Mouse (Mus musculus) kidney, adult 9 months (tissue): ENCODE data around the gene Ttc13.
A peak's percentile ranks its signal among the peaks of the same experiment; 100 is the strongest.

Experiments used
- DNase-seq: peaks from one replicate; pipeline ENCODE4 v3.0.0; 2022

Gene Ttc13

DNA sequence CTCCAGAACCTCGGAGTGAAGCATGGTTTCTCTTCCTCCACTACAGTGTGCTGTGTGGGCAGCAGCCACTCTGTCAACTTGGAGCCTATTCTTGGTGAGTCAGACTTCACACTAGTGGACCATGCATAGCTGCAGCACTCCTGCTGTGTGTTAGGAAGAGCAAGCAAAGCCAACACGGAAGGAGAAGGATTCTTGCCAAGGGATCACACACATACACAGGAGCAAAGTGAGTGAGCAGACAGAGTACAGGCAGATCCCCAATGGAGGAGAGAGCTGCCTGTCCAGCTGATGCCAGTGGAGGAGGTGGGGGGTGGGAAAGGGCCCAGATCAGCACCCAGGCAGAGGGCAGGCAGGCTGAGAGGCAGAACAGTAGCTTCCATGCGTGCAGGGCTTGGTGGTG, 19.6 kb downstream of the Ttc13 start:
- no peak for DNase-seq

DNA sequence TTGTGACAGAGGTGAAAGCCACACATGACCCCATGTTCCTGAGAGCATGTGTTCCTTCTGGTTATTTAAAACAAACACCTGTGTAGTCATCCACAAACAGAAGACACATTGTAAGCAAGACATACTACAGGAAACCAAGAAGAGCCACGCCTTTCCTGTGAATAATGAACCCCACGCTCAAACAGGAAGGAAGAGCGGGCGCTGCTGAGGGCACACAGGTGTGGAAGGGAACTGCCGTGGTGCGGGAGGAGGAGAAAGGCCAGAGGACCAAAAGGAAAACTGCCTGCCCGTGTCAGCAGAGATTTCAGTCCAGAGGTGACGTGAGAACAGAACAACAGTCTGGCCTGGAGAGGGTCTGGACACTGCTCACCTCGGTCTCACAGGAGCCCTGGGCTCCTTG, 20.8 kb downstream of the Ttc13 start:
- peak; percentile 11 for DNase-seq

- DNase-seq, result no peak
These were observed 21.5 kb downstream of the Ttc13 start for GRCm38 (mm10) chr8:124700271-124700670.

DNA sequence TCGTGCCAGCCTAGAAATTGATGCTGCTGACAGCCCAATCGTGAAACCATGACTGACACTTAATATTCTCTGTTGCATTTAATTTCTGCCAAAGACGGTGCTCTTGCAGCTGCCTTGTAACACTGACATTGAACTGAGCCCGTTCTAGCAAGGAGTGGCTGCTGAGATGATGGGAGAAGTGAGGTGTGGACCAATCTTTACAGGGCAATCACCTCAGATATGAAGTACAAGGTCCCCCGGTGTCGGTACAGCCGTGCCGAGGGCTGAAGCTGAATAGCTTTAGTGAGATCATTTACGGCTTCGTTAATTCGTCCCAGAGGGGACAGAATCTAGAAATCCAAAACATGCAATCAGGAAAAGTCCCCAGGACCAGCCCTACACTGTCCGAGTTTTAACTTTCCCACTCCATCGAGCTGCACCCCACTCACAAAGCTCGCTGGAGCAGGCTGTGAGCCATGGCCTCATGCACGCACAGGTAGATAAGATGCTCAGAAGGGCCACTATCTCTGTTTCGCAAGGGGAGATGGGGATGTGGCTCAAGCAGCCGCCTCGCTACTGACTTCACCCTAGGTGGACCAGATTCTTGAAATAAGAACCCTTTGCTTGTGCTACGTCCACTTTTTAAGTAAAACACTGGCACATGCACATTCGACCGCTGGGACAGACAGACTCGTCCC, 26.2 kb downstream of the Ttc13 start:
- no peak for DNase-seq

DNA sequence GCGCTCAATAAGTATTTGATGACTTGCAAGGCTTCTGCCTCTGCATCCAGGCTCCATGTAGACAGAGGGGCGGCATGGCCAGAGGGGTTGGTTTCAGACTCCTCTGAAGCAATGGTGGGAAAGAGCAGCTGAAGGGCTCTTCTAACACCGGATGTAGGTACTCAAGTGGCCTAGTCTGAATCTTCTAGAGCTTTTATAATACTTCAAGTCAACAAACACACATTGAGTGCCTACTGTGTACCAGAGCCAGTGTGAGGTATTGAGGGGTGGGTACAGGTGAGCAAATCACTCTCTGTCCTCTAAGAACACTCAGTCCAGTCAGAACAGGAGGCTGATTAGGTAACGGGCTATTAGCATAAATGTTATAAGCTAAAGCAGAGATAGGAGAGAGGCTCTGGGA, 30.1 kb downstream of the Ttc13 start:
- no peak for DNase-seq

DNA sequence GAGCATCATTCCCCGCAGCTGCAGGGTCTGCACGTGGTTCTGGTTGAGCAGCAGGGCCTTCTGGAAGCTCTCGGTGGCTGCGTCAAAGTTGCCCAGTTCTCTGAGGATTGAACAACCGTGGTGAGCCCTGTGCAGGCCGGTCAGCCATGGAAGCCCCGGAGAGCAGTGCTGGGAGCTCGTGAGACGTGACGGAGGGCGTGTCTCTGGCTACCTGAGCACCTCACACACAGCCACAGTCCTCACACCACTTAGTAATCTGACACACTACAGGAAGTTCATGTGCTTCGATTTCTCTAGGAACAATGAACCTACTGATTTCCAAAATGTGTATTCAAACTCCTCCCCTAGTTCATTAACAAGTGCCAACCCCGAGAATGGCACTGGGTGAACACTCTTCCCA, 32.9 kb downstream of the Ttc13 start:
- DNase-seq, result no peak

DNA sequence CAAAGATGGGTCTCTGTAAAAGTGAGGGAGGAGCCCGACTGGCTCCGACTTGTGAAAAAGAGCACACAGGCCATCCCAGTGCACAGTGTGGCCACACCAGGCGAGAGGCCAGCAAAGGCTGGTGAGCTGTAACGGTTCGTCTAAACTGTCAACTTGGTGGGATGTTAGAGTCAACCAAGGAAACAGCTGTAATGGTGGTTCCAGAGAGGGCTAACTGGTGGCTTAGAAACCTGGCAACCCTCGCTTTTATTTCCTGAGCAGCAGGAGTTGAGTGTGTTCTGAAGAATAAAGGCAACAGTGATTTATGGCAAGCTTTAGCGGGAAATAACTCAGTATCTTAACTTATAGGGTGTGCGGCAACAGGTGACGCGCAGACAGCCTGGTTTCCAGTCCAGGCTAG, 39.6 kb downstream of the Ttc13 start:
- DNase-seq, result no peak

- DNase-seq, result no peak
These were observed 40.0 kb downstream of the Ttc13 start for GRCm38 (mm10) chr8:124681792-124682157.

DNA sequence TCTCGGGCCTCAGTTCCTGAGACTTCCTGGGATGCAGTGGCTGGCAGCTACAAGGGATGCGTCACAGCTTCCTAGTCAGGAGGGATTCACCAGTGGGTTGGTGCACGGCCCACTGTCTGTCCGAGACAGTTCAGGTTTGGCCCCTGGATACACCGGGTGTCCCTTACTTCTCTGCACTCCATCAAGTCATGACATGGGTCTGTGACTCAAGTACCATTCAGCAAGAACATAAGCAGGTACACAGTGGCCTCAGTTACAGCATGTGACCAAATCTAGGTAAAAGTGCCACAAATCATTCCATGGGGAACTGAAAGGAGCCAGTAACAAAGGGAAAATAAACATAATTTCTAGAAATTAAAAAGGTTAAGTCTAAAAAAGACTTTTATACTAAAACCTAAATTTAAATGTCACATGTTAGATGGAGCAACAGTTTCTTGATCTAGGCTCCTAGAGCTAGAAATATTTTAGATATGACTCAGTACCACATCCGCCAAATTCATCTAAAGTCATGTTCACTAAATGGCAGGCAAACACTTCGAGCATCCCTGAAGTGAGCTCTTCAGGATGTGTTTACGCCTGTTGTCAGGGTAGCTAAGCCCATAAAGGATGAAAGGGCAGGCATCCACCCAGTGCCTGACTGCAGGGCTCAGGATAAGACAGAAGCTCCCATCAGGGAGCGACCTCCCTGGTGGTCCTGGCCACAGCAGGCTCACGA, 40.5 kb downstream of the Ttc13 start:
- no peak for DNase-seq

DNA sequence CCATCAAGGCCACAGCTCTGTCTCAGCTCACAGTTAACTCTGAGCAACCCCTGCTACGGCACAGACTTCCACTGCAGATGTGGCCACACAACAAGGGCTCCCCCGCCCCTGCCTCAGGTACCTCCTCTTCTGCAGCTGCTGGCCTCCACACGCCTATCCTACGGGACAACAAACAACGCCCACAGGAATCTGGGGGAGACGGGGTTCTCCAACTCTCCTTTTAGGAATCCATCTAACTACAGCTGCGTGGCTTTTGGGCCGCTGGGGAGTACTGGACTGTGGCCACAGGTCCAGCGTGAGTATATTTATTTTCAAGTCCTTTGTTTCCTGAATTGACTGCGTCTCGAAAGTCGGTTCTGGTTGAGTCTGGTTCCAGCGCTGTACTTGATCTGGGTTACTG, 43.5 kb downstream of the Ttc13 start:
- DNase-seq, result no peak

DNA sequence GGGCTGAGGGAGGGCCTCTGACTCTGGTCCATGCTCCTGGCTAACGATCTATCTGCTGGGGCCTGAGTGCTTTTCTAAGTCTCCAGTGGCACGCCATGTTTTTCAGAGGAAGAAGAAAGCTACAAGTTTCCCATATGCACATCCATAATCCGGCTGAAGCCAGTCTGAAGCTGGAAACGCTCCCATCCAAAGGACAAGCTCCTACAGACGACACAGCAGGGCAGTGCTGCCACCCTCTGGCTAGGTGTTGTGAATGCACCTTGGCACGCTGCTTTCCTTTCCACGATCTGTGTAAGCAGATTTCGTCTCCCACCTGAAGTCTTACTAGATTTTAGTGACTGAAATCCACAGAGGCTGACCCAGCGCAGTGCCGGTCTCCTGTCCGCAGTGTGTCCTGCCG, 44.3 kb downstream of the Ttc13 start:
- DNase-seq, result peak; percentile 85

GRCm38 (mm10) chr8:124677078-124677477, 44.7 kb downstream of the Ttc13 start:
- DNase-seq, result no peak

DNA sequence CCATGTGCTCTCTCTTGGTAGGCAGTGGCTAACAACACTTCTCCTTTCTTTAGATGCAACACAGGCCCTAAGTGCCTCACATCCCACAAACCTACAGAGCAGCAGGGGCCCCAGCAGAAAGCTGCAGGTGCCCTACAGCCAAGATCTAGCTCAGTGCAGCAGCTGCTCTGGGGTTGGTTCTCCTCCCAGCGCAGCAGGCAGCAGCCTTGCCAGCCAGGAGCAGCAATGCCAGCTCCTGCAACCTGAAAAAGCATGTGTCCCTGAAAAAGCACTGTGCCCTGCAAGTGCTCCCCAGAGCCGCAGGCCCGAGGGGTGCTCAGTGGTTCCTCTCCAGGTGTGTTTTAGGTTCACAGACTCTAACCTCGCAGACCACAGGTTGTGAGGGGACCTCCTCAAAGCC, 45.1 kb downstream of the Ttc13 start:
- DNase-seq, result no peak

DNA sequence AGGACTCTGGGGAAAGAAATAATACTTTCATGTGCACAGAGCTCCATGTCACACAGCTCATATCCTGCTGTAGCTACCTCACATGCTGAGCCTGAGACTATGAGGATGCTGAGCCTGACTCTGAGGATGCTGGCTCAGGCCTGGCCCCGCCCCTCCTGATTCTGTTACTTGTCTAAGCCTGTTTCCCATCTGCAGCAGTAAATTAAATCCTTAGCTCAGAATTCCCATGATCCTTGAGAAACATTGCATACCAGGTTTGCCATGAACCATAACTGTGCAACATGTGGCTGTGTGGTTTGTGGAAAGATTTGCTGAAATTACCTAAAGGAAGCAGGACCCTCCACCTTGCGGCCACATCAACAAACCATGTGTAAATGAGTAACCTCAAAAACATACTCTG, 49.4 kb downstream of the Ttc13 start:
- no peak for DNase-seq

DNA sequence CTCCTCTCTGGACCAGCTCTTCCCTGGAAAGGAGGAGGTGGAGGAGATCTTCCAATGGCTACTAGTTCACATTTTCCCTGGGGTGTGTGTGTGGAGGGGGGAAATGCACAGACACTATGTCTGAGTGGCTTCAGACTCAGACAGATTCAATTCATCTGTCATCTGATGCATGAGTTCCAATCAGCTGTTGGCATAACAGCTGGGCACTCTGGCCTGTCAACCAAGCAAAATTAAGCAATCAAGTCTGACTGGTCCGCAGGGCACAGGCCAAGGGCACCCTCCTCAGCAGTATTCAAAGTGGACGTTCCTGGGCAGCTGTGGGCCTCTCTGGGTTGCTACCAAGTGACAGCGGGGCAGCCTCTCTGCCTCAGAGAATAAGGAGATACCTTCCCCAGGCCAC, 53.0 kb downstream of the Ttc13 start:
- DNase-seq, result no peak

DNA sequence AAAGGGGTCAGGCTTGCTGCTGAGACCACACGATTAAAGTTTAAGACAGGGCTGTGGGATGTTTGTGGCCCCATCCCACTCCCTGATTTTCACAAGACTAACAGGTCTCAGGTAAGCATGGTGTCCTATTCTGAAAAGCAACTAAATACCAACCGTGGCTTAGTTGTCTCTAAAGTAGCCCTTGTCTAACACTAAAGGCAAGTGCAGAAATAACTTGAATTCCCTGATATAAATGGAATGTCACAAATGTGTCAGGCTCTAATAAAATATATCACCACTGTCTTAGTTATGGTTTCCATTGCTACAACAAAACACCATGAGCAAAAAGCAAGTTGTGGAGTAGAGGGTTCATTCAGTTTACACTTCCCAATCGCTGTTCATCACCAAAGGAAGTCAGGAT, 57.4 kb downstream of the Ttc13 start:
- DNase-seq, result no peak

DNA sequence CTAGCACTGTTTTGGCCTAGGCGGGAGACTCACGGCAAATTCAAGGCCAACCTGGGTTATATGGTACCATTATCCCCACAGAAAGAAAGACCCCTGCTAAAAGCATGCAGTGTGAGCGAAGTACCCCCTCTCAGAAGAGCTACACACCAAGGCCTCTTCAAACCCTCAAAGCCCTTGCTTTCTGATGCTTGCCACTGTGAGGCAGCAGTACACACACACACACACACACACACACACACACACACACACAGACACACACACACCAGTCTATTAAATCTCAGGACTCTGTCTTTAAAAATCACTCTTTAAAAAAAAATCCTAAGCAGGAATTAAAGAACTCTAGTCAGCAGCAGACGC, 57.9 kb downstream of the Ttc13 start:
- DNase-seq, result no peak

DNA sequence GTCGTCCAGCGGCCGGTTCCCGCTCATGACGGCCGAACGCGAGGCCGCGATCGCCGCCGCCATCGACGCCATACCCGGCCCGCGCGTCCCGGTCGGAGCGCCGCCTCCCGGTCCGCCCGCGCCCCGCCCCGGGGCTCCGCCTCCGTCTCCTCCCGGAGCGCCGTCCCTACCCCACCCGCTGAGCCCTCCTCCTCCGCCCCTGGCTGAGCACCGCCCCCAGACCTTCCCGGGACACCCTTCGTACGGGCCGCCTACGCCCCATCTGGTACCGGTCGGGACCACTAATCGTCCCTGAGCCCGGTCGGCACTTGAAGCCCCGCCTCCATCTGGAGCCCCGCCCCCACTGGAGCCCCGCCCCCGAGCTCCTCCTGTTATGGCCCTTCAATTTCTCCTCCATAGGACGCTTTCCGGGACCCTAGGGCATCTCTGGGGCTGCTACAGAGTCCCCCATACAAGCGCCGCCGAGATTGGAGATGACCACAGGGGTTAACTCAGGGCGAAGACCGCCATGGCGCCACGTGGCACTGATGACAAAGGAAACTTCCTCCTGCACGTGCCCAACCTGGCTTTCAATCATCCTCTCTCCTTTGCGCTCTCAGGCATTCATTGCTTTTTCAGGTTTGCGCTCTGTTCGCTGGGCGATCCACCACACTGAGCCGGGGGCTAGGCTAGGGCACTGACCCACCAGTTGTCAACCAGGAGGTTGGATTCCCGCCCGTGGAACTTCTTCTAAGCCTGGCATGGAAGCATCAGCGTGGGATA, 58.5 kb downstream of the Ttc13 start, which contains the start of gene 2310022B05Rik:
2310022B05Rik (minus strand) TSS at position 258 of the 762 bp plus-strand sequence.
- DNase-seq, result peak; percentile 91

GRCm38 (mm10) chr8:124662446-124663111, 59.2 kb downstream of the Ttc13 start:
- no peak for DNase-seq

DNA sequence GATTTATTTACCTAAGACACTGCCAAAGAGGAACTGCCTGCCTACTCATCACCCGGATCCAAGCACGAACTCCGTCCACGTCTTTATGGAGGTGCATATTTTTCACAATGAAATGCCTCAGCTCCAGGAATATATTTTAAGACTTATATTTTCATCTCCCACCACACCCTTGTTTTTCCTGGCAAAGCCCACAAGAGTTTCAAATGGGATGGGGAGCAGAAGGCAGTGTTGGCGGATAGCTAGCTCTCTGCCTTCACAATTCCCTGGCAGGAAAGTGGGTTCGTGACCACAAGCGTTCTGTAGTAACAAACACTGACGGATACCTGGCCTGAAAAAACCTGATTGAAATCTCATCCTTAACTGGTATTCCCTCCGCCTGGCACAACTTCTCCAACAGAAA, 60.0 kb downstream of the Ttc13 start:
- no peak for DNase-seq

DNA sequence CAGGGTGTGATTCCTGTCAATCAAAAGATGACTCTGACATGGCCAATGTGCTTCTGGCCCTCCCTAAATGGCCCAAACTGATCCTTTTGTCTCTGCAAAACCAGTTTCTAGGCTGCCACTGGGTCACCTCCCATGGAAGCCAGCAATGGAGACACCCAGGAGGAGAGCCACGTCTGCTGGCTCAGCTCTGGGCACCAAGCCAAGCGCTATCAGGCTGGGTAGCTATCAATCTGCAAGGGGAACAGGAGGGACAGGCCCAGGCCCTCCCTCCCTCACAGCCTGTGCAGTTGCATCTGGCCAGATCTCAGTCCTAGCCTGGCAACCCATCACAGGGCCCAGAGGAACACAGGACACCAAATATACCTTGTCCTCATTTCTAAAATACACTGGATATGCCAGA, 63.4 kb downstream of the Ttc13 start:
- DNase-seq, result no peak

DNA sequence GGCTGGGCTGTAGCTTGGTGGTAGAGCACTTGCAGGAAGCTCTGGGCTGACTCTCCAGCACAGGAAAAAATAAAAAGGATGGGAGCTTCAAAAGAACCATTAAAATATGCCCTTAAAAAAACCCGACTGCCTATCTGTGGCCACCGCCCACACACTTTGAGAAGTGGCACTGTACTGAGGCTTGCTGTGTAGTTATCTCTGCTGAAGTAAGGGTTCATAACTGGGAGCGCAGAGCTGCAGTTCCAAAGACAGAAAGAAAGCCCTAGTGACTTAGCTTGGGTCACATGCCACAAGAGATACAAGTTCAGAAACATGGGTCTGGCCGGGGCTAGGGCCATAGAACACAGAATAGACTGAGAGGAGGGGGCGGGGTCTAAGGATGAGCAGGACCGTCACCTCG, 63.8 kb downstream of the Ttc13 start:
- no peak for DNase-seq
